Mouse (Mus musculus): ENCODE data around the gene Slc10a1. TPM values are rescaled to one million over a fixed set of nuclear protein-coding genes. Genes with fewer than 3 reads are reported as not detected.

The Slc10a1 gene
- polyA plus RNA-seq, 1 experiment from 2014 or later, result 0.82 TPM

DNA sequence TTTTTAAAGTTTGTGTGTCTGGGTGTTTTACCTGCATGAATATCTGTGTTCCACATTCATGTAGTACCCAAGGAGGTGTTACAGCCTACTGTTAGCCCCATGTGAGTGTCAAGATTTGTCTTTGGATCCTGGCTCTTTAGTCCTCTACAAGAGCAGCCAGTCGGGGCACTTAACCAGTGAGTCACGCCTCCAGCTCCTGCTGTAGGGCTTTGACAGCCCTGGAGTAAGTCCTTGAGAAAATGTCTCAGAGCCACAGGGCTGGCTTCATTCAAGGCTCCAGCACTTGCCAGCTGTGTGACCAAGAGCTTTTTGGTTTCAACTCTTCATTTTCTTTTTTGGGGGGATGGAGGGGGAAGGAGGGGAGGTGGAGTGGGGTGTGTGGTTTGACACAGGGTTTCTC lies 31.8 kb downstream of the Slc10a1 start:
- Histone ChIP-seq H3K27ac (ENCODE audit: low read length) (no peak overlapping the region), H3K4me2 (replicated peaks; ENCODE audit: low read depth, low read length) (no peak overlapping the region), H3K9ac (replicated peaks; ENCODE audit: low read length) (no peak overlapping the region), H3K4me3 (ENCODE audit: low read length) (no peak overlapping the region), H3K36me3 (ENCODE audit: insufficient read depth, low read length) (no peaks in the 10 kb centered on the region), H3K4me1 (ENCODE audit: insufficient read depth, low read length) (0 out of 2 replicates have a peak, but pooled peaks cover 7% of the 10 kb centered on the region), H3K9me3 (ENCODE audit: low read length) (no peaks in the 10 kb centered on the region), H3K27me3 (ENCODE audit: insufficient read depth, low read length) (no peaks in the 10 kb centered on the region)
- WGBS, result 74% methylated on average over 2 of the region's 2 CpGs
- no peak for ATAC-seq (ENCODE audit: low FRiP score, low TSS enrichment)

DNA sequence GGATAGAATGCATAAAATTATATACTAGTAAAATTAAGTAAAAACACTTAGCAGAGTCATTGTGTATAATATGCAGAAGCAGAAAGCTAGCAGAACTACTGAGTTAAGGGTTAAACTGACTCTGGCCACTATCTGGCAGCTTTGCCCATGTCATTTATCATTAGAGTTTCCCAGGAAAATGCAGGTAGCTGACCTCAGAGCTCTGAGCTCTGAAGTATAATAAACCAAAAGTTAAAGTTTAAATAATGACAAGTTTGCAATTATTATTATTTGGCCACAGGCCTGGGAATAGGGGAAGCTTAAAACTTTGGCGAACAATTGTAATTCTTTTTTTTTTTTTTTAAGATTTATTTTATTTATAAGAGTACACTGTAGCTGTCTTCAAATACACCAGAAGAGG lies 35.6 kb downstream of the Slc10a1 start:
- Histone ChIP-seq H3K9ac (replicated peaks; ENCODE audit: low read length) (no peak overlapping the region), H3K27me3 (ENCODE audit: insufficient read depth, low read length) (no peaks in the 10 kb centered on the region), H3K36me3 (ENCODE audit: insufficient read depth, low read length) (no peaks in the 10 kb centered on the region), H3K4me1 (ENCODE audit: insufficient read depth, low read length) (0 out of 2 replicates have a peak, but pooled peaks cover 3% of the 10 kb centered on the region), H3K9me3 (ENCODE audit: low read length) (no peaks in the 10 kb centered on the region), H3K4me3 (ENCODE audit: low read length) (no peak overlapping the region), H3K4me2 (replicated peaks; ENCODE audit: low read depth, low read length) (no peak overlapping the region), H3K27ac (ENCODE audit: low read length) (no peak overlapping the region)
- ATAC-seq (ENCODE audit: low FRiP score, low TSS enrichment), result no peak
- WGBS, result 84% methylated on average over 1 of the region's 1 CpGs

GRCm38 (mm10) chr12:80931402-80932140 lies 36.9 kb downstream of the Slc10a1 start:
- Histone ChIP-seq H3K9me3 (ENCODE audit: low read length) (no peaks in the 10 kb centered on the region), H3K27me3 (ENCODE audit: insufficient read depth, low read length) (no peaks in the 10 kb centered on the region), H3K36me3 (ENCODE audit: insufficient read depth, low read length) (no peaks in the 10 kb centered on the region), H3K4me3 (ENCODE audit: low read length) (no peak overlapping the region), H3K4me1 (ENCODE audit: insufficient read depth, low read length) (0 out of 2 replicates have a peak, but pooled peaks cover 3% of the 10 kb centered on the region), H3K9ac (replicated peaks; ENCODE audit: low read length) (no peak overlapping the region), H3K4me2 (replicated peaks; ENCODE audit: low read depth, low read length) (no peak overlapping the region), H3K27ac (ENCODE audit: low read length) (no peak overlapping the region)
- no peak for ATAC-seq (ENCODE audit: low FRiP score, low TSS enrichment)
- 84% methylated on average over 3 of the region's 3 CpGs for WGBS

DNA sequence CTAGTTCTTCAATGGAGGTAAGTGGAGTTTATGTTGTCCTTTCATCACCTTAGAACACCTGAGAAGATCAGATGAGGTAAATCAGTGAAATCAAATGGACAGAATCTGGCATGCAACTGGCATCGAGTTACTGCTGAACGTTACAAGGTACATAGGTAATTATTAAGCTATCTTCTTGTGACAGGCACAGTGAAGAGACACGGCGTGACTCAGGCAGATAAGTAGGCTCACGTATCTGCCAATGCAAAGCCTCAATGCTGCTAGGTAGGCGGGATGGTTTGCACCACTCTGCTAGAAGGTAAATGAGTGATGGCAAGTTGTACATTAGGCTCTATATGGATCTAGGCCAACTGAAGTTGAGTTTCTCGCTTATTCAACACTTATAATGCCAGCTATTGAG lies 38.4 kb downstream of the Slc10a1 start:
- Histone ChIP-seq H3K9me3 (ENCODE audit: low read length) (no peaks in the 10 kb centered on the region), H3K4me1 (ENCODE audit: insufficient read depth, low read length) (peaks cover 8% of the 10 kb centered on the region; the same call in 1 of the 2 replicates), H3K27me3 (ENCODE audit: insufficient read depth, low read length) (no peaks in the 10 kb centered on the region), H3K27ac (ENCODE audit: low read length) (no peak overlapping the region), H3K9ac (replicated peaks; ENCODE audit: low read length) (no peak overlapping the region), H3K36me3 (ENCODE audit: insufficient read depth, low read length) (no peaks in the 10 kb centered on the region), H3K4me2 (replicated peaks; ENCODE audit: low read depth, low read length) (no peak overlapping the region), H3K4me3 (ENCODE audit: low read length) (no peak overlapping the region)
- 75% methylated on average over 7 of the region's 7 CpGs for WGBS
- peak; percentile 52 for ATAC-seq (ENCODE audit: low FRiP score, low TSS enrichment)

GRCm38 (mm10) chr12:80928881-80929280 lies 39.6 kb downstream of the Slc10a1 start:
- no peak for ATAC-seq (ENCODE audit: low FRiP score, low TSS enrichment)
- 64% methylated on average over 3 of the region's 3 CpGs for WGBS
- H3K27ac ChIP-seq (ENCODE audit: low read length), result peak overlapping the region; percentile 76

DNA sequence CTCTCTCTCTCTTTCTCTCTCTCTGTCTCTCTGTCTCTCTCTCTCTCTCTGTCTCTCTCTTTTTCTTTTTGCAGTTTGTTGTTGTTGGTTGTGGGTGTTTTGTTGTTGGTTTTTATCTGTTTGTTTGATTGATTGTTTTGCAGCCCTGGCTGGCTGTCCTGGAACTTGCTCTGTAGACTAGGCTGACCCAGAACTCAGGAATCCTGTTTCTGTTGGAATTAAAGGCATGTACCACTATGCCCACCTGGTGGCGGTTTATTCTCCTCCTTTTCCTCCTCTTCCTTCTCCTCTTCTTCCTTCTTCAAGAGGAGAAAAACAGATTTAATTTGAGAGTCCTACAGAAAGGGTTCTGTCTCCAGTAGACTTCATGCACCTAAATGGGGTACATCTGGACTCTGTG lies 41.0 kb downstream of the Slc10a1 start:
- Histone ChIP-seq H3K9ac (replicated peaks; ENCODE audit: low read length) (no peak overlapping the region), H3K36me3 (ENCODE audit: insufficient read depth, low read length) (no peaks in the 10 kb centered on the region), H3K27ac (ENCODE audit: low read length) (no peak overlapping the region), H3K4me2 (replicated peaks; ENCODE audit: low read depth, low read length) (no peak overlapping the region), H3K4me3 (ENCODE audit: low read length) (no peak overlapping the region), H3K27me3 (ENCODE audit: insufficient read depth, low read length) (no peaks in the 10 kb centered on the region), H3K9me3 (ENCODE audit: low read length) (no peaks in the 10 kb centered on the region), H3K4me1 (ENCODE audit: insufficient read depth, low read length) (peaks cover 17% of the 10 kb centered on the region; the same call in 1 of the 2 replicates)
- no peak for ATAC-seq (ENCODE audit: low FRiP score, low TSS enrichment)
- WGBS, result 75% methylated on average over 1 of the region's 1 CpGs

More at GRCm38 (mm10) chr12:80928881-80929280, 39.6 kb downstream of the Slc10a1 start:
- Histone ChIP-seq H3K4me2 (replicated peaks; ENCODE audit: low read depth, low read length) (no peak overlapping the region), H3K4me1 (ENCODE audit: insufficient read depth, low read length) (peaks cover 9% of the 10 kb centered on the region; the same call in 1 of the 2 replicates), H3K27me3 (ENCODE audit: insufficient read depth, low read length) (no peaks in the 10 kb centered on the region), H3K9ac (replicated peaks; ENCODE audit: low read length) (no peak overlapping the region), H3K36me3 (ENCODE audit: insufficient read depth, low read length) (no peaks in the 10 kb centered on the region), H3K9me3 (ENCODE audit: low read length) (no peaks in the 10 kb centered on the region), H3K4me3 (ENCODE audit: low read length) (no peak overlapping the region)

DNA sequence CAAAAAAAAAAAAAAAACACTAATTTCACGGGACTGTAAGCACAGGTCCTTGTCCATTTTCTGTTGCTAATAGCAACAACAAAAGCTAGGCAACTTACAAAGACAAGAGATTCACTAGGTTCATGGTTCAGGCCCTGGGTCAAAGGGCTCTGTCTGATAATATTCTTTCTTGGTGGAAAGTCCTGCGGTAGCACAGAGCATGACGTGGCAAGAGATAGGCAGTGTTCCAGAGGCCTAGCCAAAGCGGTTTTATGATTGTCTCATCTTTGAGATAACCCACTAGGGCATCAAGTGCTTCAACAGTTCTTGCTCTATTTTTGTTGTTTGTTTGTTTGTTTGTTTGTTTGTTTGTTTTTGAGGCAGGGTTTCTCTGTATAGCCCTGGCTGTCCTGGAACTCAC lies 42.0 kb downstream of the Slc10a1 start:
- no peak for ATAC-seq (ENCODE audit: low FRiP score, low TSS enrichment)

GRCm38 (mm10) chr12:80925919-80926318 lies 42.6 kb downstream of the Slc10a1 start:
- Histone ChIP-seq H3K4me2 (replicated peaks; ENCODE audit: low read depth, low read length) (no peak overlapping the region), H3K4me1 (ENCODE audit: insufficient read depth, low read length) (peaks cover 17% of the 10 kb centered on the region; the same call in 1 of the 2 replicates), H3K27ac (ENCODE audit: low read length) (no peak overlapping the region), H3K9ac (replicated peaks; ENCODE audit: low read length) (no peak overlapping the region), H3K9me3 (ENCODE audit: low read length) (no peaks in the 10 kb centered on the region), H3K36me3 (ENCODE audit: insufficient read depth, low read length) (no peaks in the 10 kb centered on the region), H3K27me3 (ENCODE audit: insufficient read depth, low read length) (no peaks in the 10 kb centered on the region; the same call in 1 of the 2 replicates), H3K4me3 (ENCODE audit: low read length) (no peak overlapping the region)
- ATAC-seq (ENCODE audit: low FRiP score, low TSS enrichment), result peak; percentile 75
- WGBS, result 32% methylated on average over 7 of the region's 7 CpGs

More for the DNA sequence above, 42.0 kb downstream of the Slc10a1 start:
- Histone ChIP-seq H3K9me3 (ENCODE audit: low read length) (no peaks in the 10 kb centered on the region), H3K4me3 (ENCODE audit: low read length) (no peak overlapping the region), H3K4me2 (replicated peaks; ENCODE audit: low read depth, low read length) (no peak overlapping the region), H3K27me3 (ENCODE audit: insufficient read depth, low read length) (no peaks in the 10 kb centered on the region; the same call in 1 of the 2 replicates), H3K4me1 (ENCODE audit: insufficient read depth, low read length) (peaks cover 17% of the 10 kb centered on the region; the same call in 1 of the 2 replicates), H3K9ac (replicated peaks; ENCODE audit: low read length) (no peak overlapping the region), H3K27ac (ENCODE audit: low read length) (no peak overlapping the region), H3K36me3 (ENCODE audit: insufficient read depth, low read length) (no peaks in the 10 kb centered on the region)
- 74% methylated on average over 4 of the region's 4 CpGs for WGBS

- Histone ChIP-seq H3K4me3 (ENCODE audit: low read length) (no peak overlapping the region), H3K4me1 (ENCODE audit: insufficient read depth, low read length) (peaks cover 17% of the 10 kb centered on the region; the same call in 1 of the 2 replicates), H3K27me3 (ENCODE audit: insufficient read depth, low read length) (no peaks in the 10 kb centered on the region; the same call in 1 of the 2 replicates), H3K9ac (replicated peaks; ENCODE audit: low read length) (no peak overlapping the region), H3K4me2 (replicated peaks; ENCODE audit: low read depth, low read length) (no peak overlapping the region), H3K27ac (ENCODE audit: low read length) (peak overlapping the region; percentile 22; the same call in 1 of the 2 replicates), H3K36me3 (ENCODE audit: insufficient read depth, low read length) (no peaks in the 10 kb centered on the region), H3K9me3 (ENCODE audit: low read length) (no peaks in the 10 kb centered on the region)
- 59% methylated on average over 3 of the region's 3 CpGs for WGBS
- ATAC-seq (ENCODE audit: low FRiP score, low TSS enrichment), result peak; percentile 71; the same call in 1 of the 2 replicates
These were observed 44.3 kb downstream of the Slc10a1 start for GRCm38 (mm10) chr12:80924205-80924604.

- Histone ChIP-seq H3K4me2 (replicated peaks; ENCODE audit: low read depth, low read length) (no peak overlapping the region; the same call in 1 of the 2 replicates), H3K4me1 (ENCODE audit: insufficient read depth, low read length) (peaks cover 14% of the 10 kb centered on the region; the same call in 1 of the 2 replicates), H3K27ac (ENCODE audit: low read length) (peak overlapping the region; percentile 22; the same call in 1 of the 2 replicates), H3K27me3 (ENCODE audit: insufficient read depth, low read length) (no peaks in the 10 kb centered on the region; the same call in 1 of the 2 replicates), H3K36me3 (ENCODE audit: insufficient read depth, low read length) (no peaks in the 10 kb centered on the region), H3K9me3 (ENCODE audit: low read length) (no peaks in the 10 kb centered on the region), H3K4me3 (ENCODE audit: low read length) (no peak overlapping the region), H3K9ac (replicated peaks; ENCODE audit: low read length) (no peak overlapping the region)
- no peak for ATAC-seq (ENCODE audit: low FRiP score, low TSS enrichment)
- WGBS, result 55% methylated on average over 5 of the region's 5 CpGs
These were observed 44.9 kb downstream of the Slc10a1 start for GRCm38 (mm10) chr12:80923602-80924001.

Measured in kidney, embryonic 16.5 days (tissue).